Mouse (Mus musculus): Measurements from ENCODE around the gene Apba3. TPM values are rescaled to one million over a fixed set of nuclear protein-coding genes. Genes with fewer than 3 reads are reported as not detected.

The Apba3 gene
- polyA plus RNA-seq, 1 experiment from 2014 or later: 75.2 TPM

GRCm38 (mm10) chr10:81236471-81237268 lies 30.1 kb upstream of the Apba3 start:
- H3K9me3 ChIP-seq (ENCODE audit: control insufficient read depth): no peaks in the 10 kb centered on the region
- no peak overlapping the region for H3K27ac ChIP-seq (ENCODE audit: low read depth, low read length)
- H3K4me1 ChIP-seq (replicated peaks; ENCODE audit: control insufficient read depth, insufficient read depth, low read length): peaks cover 6% of the 10 kb centered on the region; the same call in 1 of the 2 replicates
- H3K4me3 ChIP-seq (ENCODE audit: low read depth, low read length): no peak overlapping the region
- TF ChIP-seq CTCF (IDR thresholded peaks at IDR 0.05; ENCODE audit: low read depth): no peak
- peaks cover 15% of the 10 kb centered on the region; the same call in 1 of the 2 replicates for H3K27me3 ChIP-seq (replicated peaks; ENCODE audit: control insufficient read depth, insufficient read depth, low read length)
- no peak for ATAC-seq
- no peak overlapping the region for H3K4me2 ChIP-seq (replicated peaks; ENCODE audit: low read depth)
- no peak overlapping the region for H3K9ac ChIP-seq (ENCODE audit: low read depth, low read length)
- H3K36me3 ChIP-seq (ENCODE audit: control insufficient read depth, insufficient read depth): no peaks in the 10 kb centered on the region
- 88% methylated on average over 12 of the region's 12 CpGs for WGBS

GRCm38 (mm10) chr10:81238618-81239017 lies 28.1 kb upstream of the Apba3 start:
- no peak overlapping the region for H3K4me3 ChIP-seq (ENCODE audit: low read depth, low read length)
- no peak overlapping the region for H3K9ac ChIP-seq (ENCODE audit: low read depth, low read length)
- ATAC-seq: no peak
- H3K36me3 ChIP-seq (ENCODE audit: control insufficient read depth, insufficient read depth): no peaks in the 10 kb centered on the region
- H3K9me3 ChIP-seq (ENCODE audit: control insufficient read depth): no peaks in the 10 kb centered on the region
- no peak overlapping the region for H3K27ac ChIP-seq (ENCODE audit: low read depth, low read length)
- H3K4me1 ChIP-seq (replicated peaks; ENCODE audit: control insufficient read depth, insufficient read depth, low read length): no peaks in the 10 kb centered on the region
- no peak for TF ChIP-seq CTCF (IDR thresholded peaks at IDR 0.05; ENCODE audit: low read depth)
- peaks cover 15% of the 10 kb centered on the region; the same call in 1 of the 2 replicates for H3K27me3 ChIP-seq (replicated peaks; ENCODE audit: control insufficient read depth, insufficient read depth, low read length)
- 80% methylated on average over 2 of the region's 2 CpGs for WGBS
- no peak overlapping the region for H3K4me2 ChIP-seq (replicated peaks; ENCODE audit: low read depth)

- Histone ChIP-seq H3K9ac (ENCODE audit: low read depth, low read length) (no peak overlapping the region), H3K4me1 (replicated peaks; ENCODE audit: control insufficient read depth, insufficient read depth, low read length) (no peaks in the 10 kb centered on the region; the same call in 1 of the 2 replicates), H3K27ac (ENCODE audit: low read depth, low read length) (no peak overlapping the region), H3K4me2 (replicated peaks; ENCODE audit: low read depth) (no peak overlapping the region), H3K27me3 (replicated peaks; ENCODE audit: control insufficient read depth, insufficient read depth, low read length) (peaks cover 15% of the 10 kb centered on the region; the same call in 1 of the 2 replicates), H3K9me3 (ENCODE audit: control insufficient read depth) (no peaks in the 10 kb centered on the region), H3K4me3 (ENCODE audit: low read depth, low read length) (no peak overlapping the region), H3K36me3 (ENCODE audit: control insufficient read depth, insufficient read depth) (no peaks in the 10 kb centered on the region)
- 36% methylated on average over 13 of the region's 13 CpGs for WGBS
- peak; percentile 80 for TF ChIP-seq CTCF (IDR thresholded peaks at IDR 0.05; ENCODE audit: low read depth)
- no peak for ATAC-seq
These were observed 25.9 kb upstream of the Apba3 start for GRCm38 (mm10) chr10:81240876-81241275.

GRCm38 (mm10) chr10:81242021-81242420 lies 24.7 kb upstream of the Apba3 start:
- 88% methylated on average over 16 of the region's 16 CpGs for WGBS

GRCm38 (mm10) chr10:81244146-81244545 lies 22.6 kb upstream of the Apba3 start:
- Histone ChIP-seq H3K4me2 (replicated peaks; ENCODE audit: low read depth) (peak overlapping the region; percentile 10; the same call in 1 of the 2 replicates), H3K27ac (ENCODE audit: low read depth, low read length) (no peak overlapping the region), H3K27me3 (replicated peaks; ENCODE audit: control insufficient read depth, insufficient read depth, low read length) (peaks cover 15% of the 10 kb centered on the region; the same call in 1 of the 2 replicates), H3K9me3 (ENCODE audit: control insufficient read depth) (no peaks in the 10 kb centered on the region), H3K36me3 (ENCODE audit: control insufficient read depth, insufficient read depth) (no peaks in the 10 kb centered on the region), H3K4me1 (replicated peaks; ENCODE audit: control insufficient read depth, insufficient read depth, low read length) (peaks cover 5% of the 10 kb centered on the region), H3K9ac (ENCODE audit: low read depth, low read length) (no peak overlapping the region), H3K4me3 (ENCODE audit: low read depth, low read length) (no peak overlapping the region)
- TF ChIP-seq CTCF (IDR thresholded peaks at IDR 0.05; ENCODE audit: low read depth): no peak
- peak; percentile 7 for ATAC-seq
- 67% methylated on average over 4 of the region's 4 CpGs for WGBS

More at GRCm38 (mm10) chr10:81242021-81242420, 24.7 kb upstream of the Apba3 start:
- no peak for ATAC-seq
- Histone ChIP-seq H3K4me2 (replicated peaks; ENCODE audit: low read depth) (no peak overlapping the region), H3K9ac (ENCODE audit: low read depth, low read length) (no peak overlapping the region), H3K4me3 (ENCODE audit: low read depth, low read length) (no peak overlapping the region), H3K4me1 (replicated peaks; ENCODE audit: control insufficient read depth, insufficient read depth, low read length) (no peaks in the 10 kb centered on the region; the same call in 1 of the 2 replicates), H3K27me3 (replicated peaks; ENCODE audit: control insufficient read depth, insufficient read depth, low read length) (peaks cover 15% of the 10 kb centered on the region; the same call in 1 of the 2 replicates), H3K27ac (ENCODE audit: low read depth, low read length) (no peak overlapping the region), H3K9me3 (ENCODE audit: control insufficient read depth) (no peaks in the 10 kb centered on the region), H3K36me3 (ENCODE audit: control insufficient read depth, insufficient read depth) (no peaks in the 10 kb centered on the region)
- no peak for TF ChIP-seq CTCF (IDR thresholded peaks at IDR 0.05; ENCODE audit: low read depth)

GRCm38 (mm10) chr10:81244595-81244994 lies 22.2 kb upstream of the Apba3 start:
- Histone ChIP-seq H3K4me3 (ENCODE audit: low read depth, low read length) (no peak overlapping the region), H3K4me2 (replicated peaks; ENCODE audit: low read depth) (peak overlapping the region; percentile 10), H3K36me3 (ENCODE audit: control insufficient read depth, insufficient read depth) (no peaks in the 10 kb centered on the region), H3K9ac (ENCODE audit: low read depth, low read length) (no peak overlapping the region), H3K9me3 (ENCODE audit: control insufficient read depth) (no peaks in the 10 kb centered on the region), H3K4me1 (replicated peaks; ENCODE audit: control insufficient read depth, insufficient read depth, low read length) (peaks cover 5% of the 10 kb centered on the region), H3K27ac (ENCODE audit: low read depth, low read length) (no peak overlapping the region), H3K27me3 (replicated peaks; ENCODE audit: control insufficient read depth, insufficient read depth, low read length) (peaks cover 11% of the 10 kb centered on the region; the same call in 1 of the 2 replicates)
- WGBS: 10% methylated on average over 17 of the region's 17 CpGs
- peak; percentile 30 for ATAC-seq
- TF ChIP-seq CTCF (IDR thresholded peaks at IDR 0.05; ENCODE audit: low read depth): peak; percentile 98
